Mouse (Mus musculus) heart, adult 9 months (tissue): ENCODE data around the gene Hacd2.

Experiments
- DNase-seq, 2 experiments: peaks; one replicate each; pipeline ENCODE4 v3.0.0; 2022; ENCODE audit warnings: low spot score in 2 of 2

Gene Hacd2

GRCm38 (mm10) chr16:35006251-35006650 is 16.0 kb upstream of the Hacd2 start:
- DNase-seq = no peak

- no peak for DNase-seq
Measured at GRCm38 (mm10) chr16:35007361-35007760, 14.9 kb upstream of the Hacd2 start.

GRCm38 (mm10) chr16:35008447-35008846 is 13.8 kb upstream of the Hacd2 start:
- DNase-seq = no peak

GRCm38 (mm10) chr16:35013501-35013900 is 8.7 kb upstream of the Hacd2 start:
- DNase-seq = no peak

GRCm38 (mm10) chr16:35016491-35016890 is 5.7 kb upstream of the Hacd2 start:
- DNase-seq = no peak

- no peak for DNase-seq
Measured at GRCm38 (mm10) chr16:35018470-35018974, 3.7 kb upstream of the Hacd2 start.

- no peak for DNase-seq
Measured at GRCm38 (mm10) chr16:35021903-35022241, 356 bp upstream of the Hacd2 start.

- DNase-seq = no peak
Measured at GRCm38 (mm10) chr16:35023138-35023735, 1.0 kb downstream of the Hacd2 start.

- DNase-seq = no peak
Measured at GRCm38 (mm10) chr16:35024300-35024699, 2.1 kb downstream of the Hacd2 start.

GRCm38 (mm10) chr16:35025347-35025746 is 3.1 kb downstream of the Hacd2 start:
- no peak for DNase-seq

GRCm38 (mm10) chr16:35033241-35033640 is 11.0 kb downstream of the Hacd2 start:
- DNase-seq = no peak

- DNase-seq = no peak
Measured at GRCm38 (mm10) chr16:35033809-35034577, 11.8 kb downstream of the Hacd2 start.

- DNase-seq = no peak
Measured at GRCm38 (mm10) chr16:35034971-35035370, 12.7 kb downstream of the Hacd2 start.

- no peak for DNase-seq
Measured at GRCm38 (mm10) chr16:35036754-35037153, 14.5 kb downstream of the Hacd2 start.

- DNase-seq = no peak
Measured at GRCm38 (mm10) chr16:35038343-35039057, 16.3 kb downstream of the Hacd2 start.

- no peak for DNase-seq
Measured at GRCm38 (mm10) chr16:35040154-35040553, 17.9 kb downstream of the Hacd2 start.

- no peak for DNase-seq
Measured at GRCm38 (mm10) chr16:35041001-35041400, 18.8 kb downstream of the Hacd2 start.

- DNase-seq = no peak
Measured at GRCm38 (mm10) chr16:35046081-35046775, 24.0 kb downstream of the Hacd2 start.

- no peak for DNase-seq
Measured at GRCm38 (mm10) chr16:35047272-35047969, 25.2 kb downstream of the Hacd2 start.

- DNase-seq = no peak
Measured at GRCm38 (mm10) chr16:35051066-35051465, 28.8 kb downstream of the Hacd2 start.

- DNase-seq = no peak
Measured at GRCm38 (mm10) chr16:35052191-35052590, 30.0 kb downstream of the Hacd2 start.
